Mouse (Mus musculus) stomach, embryonic 14.5 days (tissue): ENCODE measurements around the gene Taar4. TPM values are rescaled to one million over a fixed set of nuclear protein-coding genes. Genes with fewer than 3 reads are reported as not detected.

Experiments
- ATAC-seq: fragments of 200-750 bp; cut with Nextera tagmentation; 2 replicates; pipeline ENCODE4 v1.8.0; 2017; ENCODE audit warnings: low read depth, moderate TSS enrichment; ENCODE audit not compliant: insufficient number of reproducible peaks, insufficient read depth, low FRiP score
- H3K27ac ChIP-seq: fragments of 300-500 bp; sonication (generic); 2 replicates; pipeline ENCODE4 v1.5.1; 2014; ENCODE audit warnings: mild to moderate bottlenecking, low read length, moderate library complexity, mixed read lengths
- H3K27me3 ChIP-seq: fragments of 300-500 bp; sonication (generic); 2 replicates; pipeline ENCODE4 v1.6.1; 2014; ENCODE audit warnings: low read length, control low read depth, mixed read lengths; ENCODE audit not compliant: control insufficient read depth, insufficient read depth
- H3K36me3 ChIP-seq: fragments of 300-500 bp; sonication (generic); 2 replicates; pipeline ENCODE4 v1.6.1; 2014; ENCODE audit warnings: mild to moderate bottlenecking, control low read depth, low read length, moderate library complexity, mixed read lengths; ENCODE audit not compliant: control insufficient read depth, insufficient read depth
- H3K4me1 ChIP-seq: fragments of 300-500 bp; sonication (generic); 2 replicates; pipeline ENCODE4 v1.6.1; 2014; ENCODE audit warnings: low read length, control low read depth, mixed read lengths; ENCODE audit not compliant: control insufficient read depth, insufficient read depth
- H3K4me2 ChIP-seq: fragments of 300-500 bp; sonication (generic); replicated peaks from 2 replicates; pipeline ENCODE4 v1.6.1; 2014; ENCODE audit warnings: low read depth, low read length, control low read depth
- H3K4me3 ChIP-seq: fragments of 300-500 bp; sonication (generic); 2 replicates; pipeline ENCODE4 v1.5.1; 2014; ENCODE audit warnings: low read depth, low read length, control low read depth
- H3K9ac ChIP-seq: fragments of 300-500 bp; sonication (generic); replicated peaks from 2 replicates; pipeline ENCODE4 v1.6.1; 2014; ENCODE audit warnings: low read depth, mild to moderate bottlenecking, control low read depth, low read length, moderate library complexity, mixed read lengths
- H3K9me3 ChIP-seq: fragments of 300-500 bp; sonication (generic); 2 replicates; pipeline ENCODE4 v1.6.1; 2016; ENCODE audit warnings: low read depth, low read length, control low read depth; ENCODE audit not compliant: control insufficient read depth
- WGBS: fragments of 180-500 bp; shearing (Covaris S2); extraction: QIAGEN DNeasy Blood & Tissue Kit; methylation state at CpG from one replicate; pipeline ENCODE4 v1.1.7; 2014; 5-methylcytosine and 5-hydroxymethylcytosine counted together
- polyA plus RNA-seq: library from polyadenylated mRNA; unstranded; fragments of >200 nt; fragmentation: Nextera tagmentation; extraction: Ambion mirVana; gene quantifications from 2 replicates; pipeline ENCODE4 v1.2.1, GENCODE M21; 2014

Gene Taar4
- polyA plus RNA-seq: not detected in 2 replicates

- no peaks in the 10 kb centered on the region for H3K36me3 ChIP-seq
- H3K4me1 ChIP-seq: no peaks in the 10 kb centered on the region
- 97% methylated on average over 13 of the region's 13 CpGs for WGBS
- ATAC-seq: no peak
- H3K9me3 ChIP-seq: no peaks in the 10 kb centered on the region
- H3K9ac ChIP-seq: no peak within 1 kb of the TSS
- H3K4me2 ChIP-seq: no peak within 1 kb of the TSS
- peak within 1 kb of the TSS; percentile 48; the same call in 1 of the 2 replicates for H3K27ac ChIP-seq
- H3K4me3 ChIP-seq: no peak within 1 kb of the TSS
- no peaks in the 10 kb centered on the region for H3K27me3 ChIP-seq
These were observed at the start of gene Taar4 for GRCm38 (mm10) chr10:23960444-23960915. Taar4 (plus strand) TSS chr10:23960494.

GRCm38 (mm10) chr10:23920056-23920455, 40.2 kb upstream of the Taar4 start, which contains the start of gene Taar1:
Taar1 (plus strand) TSS chr10:23920356.
- WGBS: 93% methylated on average over 4 of the region's 4 CpGs
- no peak within 1 kb of the TSS for H3K4me3 ChIP-seq
- no peak for ATAC-seq
- H3K4me2 ChIP-seq: no peak within 1 kb of the TSS
- no peaks in the 10 kb centered on the region for H3K4me1 ChIP-seq
- no peak within 1 kb of the TSS for H3K27ac ChIP-seq
- no peaks in the 10 kb centered on the region for H3K36me3 ChIP-seq
- H3K9me3 ChIP-seq: no peaks in the 10 kb centered on the region
- no peak within 1 kb of the TSS for H3K9ac ChIP-seq
- no peaks in the 10 kb centered on the region for H3K27me3 ChIP-seq

DNA sequence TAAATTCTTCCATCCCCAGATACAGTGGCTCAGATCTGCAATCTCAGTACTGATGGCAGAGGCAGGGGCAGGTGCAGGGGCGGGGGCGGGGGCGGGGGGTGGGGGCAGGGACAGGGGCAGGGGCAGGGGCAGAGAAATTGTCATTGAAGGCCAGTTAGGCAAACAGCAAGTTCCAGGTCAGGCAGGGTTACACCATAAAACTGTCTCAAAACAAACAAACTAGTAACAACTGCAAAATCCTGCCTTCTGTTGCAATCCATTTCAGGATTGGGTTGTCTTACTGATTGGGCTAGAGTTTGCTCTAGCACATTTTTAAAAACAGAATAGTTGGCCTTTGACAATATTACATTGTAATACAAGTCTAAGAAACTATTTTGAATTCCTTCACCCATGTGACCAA, 37.8 kb upstream of the Taar4 start:
- no peaks in the 10 kb centered on the region for H3K36me3 ChIP-seq

DNA sequence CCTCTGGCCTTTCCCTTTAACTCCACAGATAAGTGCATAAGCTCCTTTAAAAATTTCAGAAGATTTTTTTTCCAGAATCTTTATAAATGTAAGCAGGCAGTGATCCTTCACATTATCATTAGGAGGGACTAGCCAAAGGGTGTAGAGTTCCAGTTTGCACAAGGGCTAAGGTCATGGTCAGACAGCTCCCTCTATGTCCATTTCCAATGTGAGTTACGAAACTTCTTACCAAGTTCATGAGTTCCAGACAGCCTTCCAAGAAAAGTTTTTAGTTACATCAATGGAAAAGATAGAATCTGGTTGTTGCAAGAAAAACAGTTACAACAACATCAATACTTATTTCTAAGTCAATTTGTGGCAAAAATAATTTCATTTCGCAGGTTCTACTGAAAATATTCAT, 36.4 kb upstream of the Taar4 start:
- no peaks in the 10 kb centered on the region for H3K36me3 ChIP-seq
- no peak for ATAC-seq
- H3K4me2 ChIP-seq: no peak overlapping the region
- H3K4me3 ChIP-seq: no peak overlapping the region
- H3K9me3 ChIP-seq: no peaks in the 10 kb centered on the region
- H3K4me1 ChIP-seq: no peaks in the 10 kb centered on the region
- no peak overlapping the region for H3K27ac ChIP-seq
- no peaks in the 10 kb centered on the region for H3K27me3 ChIP-seq
- WGBS: 93% methylated on average over 2 of the region's 2 CpGs
- no peak overlapping the region for H3K9ac ChIP-seq

More for the DNA sequence above, 37.8 kb upstream of the Taar4 start:
- ATAC-seq: no peak
- Histone ChIP-seq H3K4me3 (no peak overlapping the region), H3K27me3 (no peaks in the 10 kb centered on the region), H3K27ac (no peak overlapping the region), H3K4me2 (no peak overlapping the region), H3K9ac (no peak overlapping the region), H3K4me1 (no peaks in the 10 kb centered on the region), H3K9me3 (no peaks in the 10 kb centered on the region)
- 58% methylated on average over 3 of the region's 3 CpGs for WGBS

GRCm38 (mm10) chr10:23937613-23938012, 22.7 kb upstream of the Taar4 start:
- 40% methylated on average over 4 of the region's 4 CpGs for WGBS
- H3K27ac ChIP-seq: no peak overlapping the region
- no peak for ATAC-seq
- no peaks in the 10 kb centered on the region for H3K9me3 ChIP-seq
- no peaks in the 10 kb centered on the region for H3K36me3 ChIP-seq
- H3K27me3 ChIP-seq: no peaks in the 10 kb centered on the region
- H3K9ac ChIP-seq: no peak overlapping the region
- H3K4me1 ChIP-seq: no peaks in the 10 kb centered on the region
- H3K4me2 ChIP-seq: no peak overlapping the region
- H3K4me3 ChIP-seq: no peak overlapping the region

GRCm38 (mm10) chr10:23938312-23938711, 22.0 kb upstream of the Taar4 start, which contains the start of gene Taar2:
Taar2 (plus strand) TSS chr10:23938572.
- Histone ChIP-seq H3K4me2 (no peak within 1 kb of the TSS), H3K36me3 (no peaks in the 10 kb centered on the region), H3K27me3 (no peaks in the 10 kb centered on the region), H3K9me3 (no peaks in the 10 kb centered on the region), H3K4me1 (no peaks in the 10 kb centered on the region), H3K9ac (no peak within 1 kb of the TSS), H3K27ac (no peak within 1 kb of the TSS), H3K4me3 (no peak within 1 kb of the TSS)
- WGBS: 62% methylated on average over 6 of the region's 6 CpGs
- no peak for ATAC-seq

GRCm38 (mm10) chr10:23942465-23942864, 17.8 kb upstream of the Taar4 start:
- no peaks in the 10 kb centered on the region for H3K27me3 ChIP-seq
- 82% methylated on average over 5 of the region's 5 CpGs for WGBS

GRCm38 (mm10) chr10:23948026-23948425, 12.3 kb upstream of the Taar4 start:
- no peaks in the 10 kb centered on the region for H3K27me3 ChIP-seq
- no peak overlapping the region for H3K27ac ChIP-seq
- peaks cover 4% of the 10 kb centered on the region; the same call in 1 of the 2 replicates for H3K4me1 ChIP-seq
- no peaks in the 10 kb centered on the region for H3K9me3 ChIP-seq
- no peak overlapping the region for H3K9ac ChIP-seq
- H3K36me3 ChIP-seq: no peaks in the 10 kb centered on the region
- ATAC-seq: no peak
- no peak overlapping the region for H3K4me3 ChIP-seq
- 53% methylated on average over 7 of the region's 7 CpGs for WGBS
- no peak overlapping the region for H3K4me2 ChIP-seq

More at GRCm38 (mm10) chr10:23942465-23942864, 17.8 kb upstream of the Taar4 start:
- H3K4me1 ChIP-seq: no peaks in the 10 kb centered on the region
- no peak overlapping the region for H3K4me3 ChIP-seq
- H3K4me2 ChIP-seq: no peak overlapping the region
- no peaks in the 10 kb centered on the region for H3K36me3 ChIP-seq
- no peak overlapping the region for H3K9ac ChIP-seq
- ATAC-seq: no peak
- no peak overlapping the region for H3K27ac ChIP-seq
- H3K9me3 ChIP-seq: no peaks in the 10 kb centered on the region

DNA sequence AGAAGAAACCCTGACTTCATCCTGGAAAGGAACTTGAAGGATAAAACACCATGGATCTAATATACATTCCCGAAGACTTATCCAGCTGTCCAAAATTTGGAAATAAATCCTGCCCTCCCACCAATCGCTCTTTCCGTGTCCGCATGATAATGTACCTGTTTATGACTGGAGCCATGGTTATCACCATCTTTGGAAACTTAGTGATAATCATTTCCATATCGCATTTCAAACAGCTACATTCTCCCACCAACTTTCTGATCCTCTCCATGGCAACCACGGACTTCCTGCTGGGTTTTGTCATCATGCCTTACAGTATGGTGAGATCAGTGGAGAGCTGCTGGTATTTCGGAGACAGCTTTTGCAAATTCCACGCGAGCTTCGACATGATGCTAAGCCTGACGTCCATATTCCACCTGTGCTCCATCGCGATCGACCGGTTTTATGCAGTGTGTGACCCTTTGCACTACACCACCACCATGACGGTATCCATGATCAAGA, 10.7 kb upstream of the Taar4 start, which contains the start of gene Taar3:
Taar3 (plus strand) TSS at position 51 of the 498 bp plus-strand sequence.
- no peak for ATAC-seq
- Histone ChIP-seq H3K4me3 (no peak within 1 kb of the TSS), H3K27me3 (no peaks in the 10 kb centered on the region), H3K36me3 (no peaks in the 10 kb centered on the region), H3K27ac (no peak within 1 kb of the TSS), H3K4me1 (peaks cover 4% of the 10 kb centered on the region; the same call in 1 of the 2 replicates), H3K9me3 (no peaks in the 10 kb centered on the region), H3K4me2 (no peak within 1 kb of the TSS), H3K9ac (no peak within 1 kb of the TSS)
- 82% methylated on average over 16 of the region's 16 CpGs for WGBS
